9 mouse cellular contexts compared by ENCODE assay signal in the genomic region with DNA sequence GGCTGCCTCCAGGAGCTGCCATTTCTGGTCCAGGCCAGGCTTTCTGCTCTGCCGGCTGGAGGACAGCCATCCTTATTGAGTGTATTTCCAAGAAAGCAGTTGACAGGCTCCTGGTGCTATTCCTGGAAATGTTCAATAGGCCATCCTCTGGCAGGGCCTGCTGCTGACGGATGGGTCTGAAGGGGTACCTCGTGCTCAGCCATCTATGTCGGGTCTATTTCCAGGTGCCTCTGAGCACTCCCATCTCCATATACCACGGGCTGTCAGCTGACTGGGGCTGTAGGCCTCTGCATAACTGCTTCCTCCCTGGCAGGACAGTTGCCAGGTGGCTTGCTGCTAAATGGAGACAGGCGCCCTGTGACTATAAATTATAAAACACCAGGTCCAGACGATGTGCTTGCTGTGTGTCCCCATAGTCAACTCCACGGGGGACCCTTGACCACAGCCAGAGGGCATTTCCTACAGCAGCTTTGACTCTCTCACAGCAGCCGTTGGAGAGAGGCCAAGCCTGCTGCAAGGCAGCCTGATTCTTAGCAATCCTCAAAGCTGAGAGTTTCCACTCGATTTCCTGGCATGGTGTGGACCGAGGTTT.
A peak's percentile ranks its signal among the peaks of the same experiment; 100 is the strongest.
DNase-seq lines count a peak whose midpoint lies in the region; ATAC-seq and TF ChIP-seq lines count a peak whose summit lies in the region.
"Had no signal": no experiment of that assay in that cellular context is flagged by ENCODE, and none has a peak within 500 bp of the region (broad histone marks: within the 10 kb centered on the region; RNA-seq: fewer than 3 reads in every experiment).

No protein-coding gene starts in this region.

- H3K4me2 ChIP-seq in forebrain, postnatal 0 days (ENCODE audit: low read depth) = no peak overlapping the region
- H3K4me2 ChIP-seq in liver, embryonic 11.5 days = no peak overlapping the region
- H3K4me2 ChIP-seq in neural tube, embryonic 14.5 days (ENCODE audit: low read depth, low read length) = peak overlapping the region; percentile 11; the same call in 1 of the 2 replicates

- no peak overlapping the region for H3K4me3 ChIP-seq in forebrain, postnatal 0 days (ENCODE audit: low read depth, low read length)
- no peak overlapping the region for H3K4me3 ChIP-seq in liver, embryonic 11.5 days (ENCODE audit: low read depth, low read length)
- no peak overlapping the region for H3K4me3 ChIP-seq in neural tube, embryonic 14.5 days (ENCODE audit: low read depth, low read length)
- H3K4me3 ChIP-seq: erythroblast, embryonic 14.5 days had no signal

- peaks cover 35% of the 10 kb centered on the region for H3K4me1 ChIP-seq in forebrain, postnatal 0 days (ENCODE audit: insufficient read depth)
- H3K4me1 ChIP-seq in liver, embryonic 11.5 days (replicated peaks; ENCODE audit: control insufficient read depth, insufficient read depth, low read length) = peaks cover 23% of the 10 kb centered on the region
- H3K4me1 ChIP-seq in neural tube, embryonic 14.5 days (ENCODE audit: control insufficient read depth, insufficient read depth, low read length) = peaks cover 28% of the 10 kb centered on the region

- ATAC-seq in forebrain, postnatal 0 days = peak; percentile 63
- ATAC-seq in liver, embryonic 11.5 days (replicated peaks; ENCODE audit: low FRiP score) = no peak
- peak; percentile 75 for ATAC-seq in neural tube, embryonic 14.5 days (ENCODE audit: low read depth)

- 14% methylated on average over 11 of the region's 11 CpGs for WGBS in forebrain, postnatal 0 days
- WGBS in liver, embryonic 11.5 days = 49% methylated on average over 11 of the region's 11 CpGs
- 8% methylated on average over 11 of the region's 11 CpGs for WGBS in neural tube, embryonic 14.5 days

- peak overlapping the region; percentile 37 for H3K27ac ChIP-seq in forebrain, postnatal 0 days (ENCODE audit: low read depth, low read length)
- H3K27ac ChIP-seq in liver, embryonic 11.5 days (ENCODE audit: low read depth, low read length) = peak overlapping the region; percentile 3; the same call in 1 of the 2 replicates
- peak overlapping the region; percentile 67 for H3K27ac ChIP-seq in neural tube, embryonic 14.5 days (ENCODE audit: low read depth, low read length)

- no peak for TF ChIP-seq CTCF in forebrain, postnatal 0 days (IDR thresholded peaks at IDR 0.05; ENCODE audit: low read depth)

- peak; percentile 23 for DNase-seq in thymus, postnatal 4 days
- no peak for DNase-seq in thymus, adult 18-20 months
- DNase-seq in forebrain, postnatal 0 days = peak; percentile 79
- peak; percentile 91 to 93 for DNase-seq in heart, postnatal 10 days
- DNase-seq in kidney, postnatal 14 days = peak; percentile 89
- DNase-seq in liver, embryonic 11.5 days (ENCODE audit: low spot score) = no peak
- DNase-seq in T-cell, adult 2 months (ENCODE audit: low spot score) = no peak

- no peaks in the 10 kb centered on the region for H3K27me3 ChIP-seq in forebrain, postnatal 0 days (ENCODE audit: insufficient read depth, low read length)
- no peaks in the 10 kb centered on the region for H3K27me3 ChIP-seq in liver, embryonic 11.5 days (replicated peaks; ENCODE audit: control insufficient read depth, insufficient read depth, low read length)
- no peaks in the 10 kb centered on the region for H3K27me3 ChIP-seq in neural tube, embryonic 14.5 days (ENCODE audit: control insufficient read depth, insufficient read depth, low read length)

- no peaks in the 10 kb centered on the region for H3K9me3 ChIP-seq in forebrain, postnatal 0 days (ENCODE audit: low read length)
- H3K9me3 ChIP-seq in liver, embryonic 11.5 days (ENCODE audit: control insufficient read depth, low read length) = no peaks in the 10 kb centered on the region
- no peaks in the 10 kb centered on the region for H3K9me3 ChIP-seq in neural tube, embryonic 14.5 days (ENCODE audit: control insufficient read depth, low read length)

- no peaks in the 10 kb centered on the region for H3K36me3 ChIP-seq in forebrain, postnatal 0 days (ENCODE audit: insufficient read depth)
- no peaks in the 10 kb centered on the region for H3K36me3 ChIP-seq in liver, embryonic 11.5 days (ENCODE audit: control insufficient read depth, insufficient read depth, low read length)
- H3K36me3 ChIP-seq in neural tube, embryonic 14.5 days (ENCODE audit: control insufficient read depth, insufficient read depth, low read length) = no peaks in the 10 kb centered on the region

- intact Hi-C loops in heart, postnatal 10 days (cut with DNase I) = loop anchor here (2.0 to 5.0 kb wide), 2 partner anchors 174 to 272 kb away; no protein-coding TSS in a partner anchor

- no peak overlapping the region for H3K9ac ChIP-seq in forebrain, postnatal 0 days
- no peak overlapping the region for H3K9ac ChIP-seq in liver, embryonic 11.5 days (ENCODE audit: low read depth, low read length)
- no peak overlapping the region for H3K9ac ChIP-seq in neural tube, embryonic 14.5 days (replicated peaks; ENCODE audit: low read depth, low read length)

Comparison
In these comparisons a context has a peak if more than half of its experiments do, and no peak if none do; other contexts are left out.
1. DNase-seq: peak in thymus, postnatal 4 days (single experiment), forebrain, postnatal 0 days (single experiment), heart, postnatal 10 days (2 of 2) and kidney, postnatal 14 days (single experiment); none in thymus, adult 18-20 months (0 of 2), liver, embryonic 11.5 days (single experiment) and T-cell, adult 2 months (single experiment).
2. H3K27ac ChIP-seq: peak in every context shown above with its lines; median percentile 67 in neural tube, embryonic 14.5 days; 37 in forebrain, postnatal 0 days; 3 in liver, embryonic 11.5 days.